Mouse (Mus musculus) ES-E14 (cell line): ENCODE results near the gene Sh2d1b1.

Source experiments
- CHD2 ChIP-seq: IDR thresholded peaks from 2 replicates; pipeline ENCODE4 v1.6.1; 2014; ENCODE audit warnings: mild to moderate bottlenecking, low read depth, low read length, inconsistent platforms
- HCFC1 ChIP-seq: IDR thresholded peaks from 2 replicates; pipeline ENCODE4 v1.6.1; 2012; ENCODE audit warnings: low read length, inconsistent platforms, borderline replicate concordance; ENCODE audit not compliant: insufficient read depth
- MAFK ChIP-seq: IDR thresholded peaks from 2 replicates; pipeline ENCODE4 v1.6.1; 2014; ENCODE audit warnings: mild to moderate bottlenecking, low read depth, low read length, inconsistent platforms; ENCODE audit not compliant: insufficient read depth
- ZC3H11A ChIP-seq: IDR thresholded peaks from 2 replicates; pipeline ENCODE4 v1.6.1; 2012; ENCODE audit warnings: low read depth, mild to moderate bottlenecking, inconsistent platforms, low read length, borderline replicate concordance
- ZNF384 ChIP-seq: IDR thresholded peaks from 2 replicates; pipeline ENCODE4 v1.6.1; 2012; ENCODE audit warnings: low read depth, low read length, inconsistent platforms

- no peak for TF ChIP-seq CHD2
- no peak for TF ChIP-seq MAFK
- TF ChIP-seq HCFC1, result no peak
- TF ChIP-seq ZC3H11A, result no peak
- TF ChIP-seq ZNF384, result no peak
Measured at GRCm38 (mm10) chr1:170305002-170305401, 27.9 kb downstream of the Sh2d1b1 start.
